15 mouse cellular contexts compared by ENCODE assay signal in genomic region chr2:157762903-157763302, GRCm38 (mm10).
"Had no signal": no experiment of that assay in that cellular context is flagged by ENCODE, and none has a peak within 500 bp of the region (broad histone marks: within the 10 kb centered on the region; RNA-seq: fewer than 3 reads in every experiment).

No protein-coding gene starts in this region.

- H3K4me2 ChIP-seq: liver, embryonic 15.5 days; lung, embryonic 14.5 days; midbrain, embryonic 11.5 days; midbrain, embryonic 13.5 days; midbrain, embryonic 15.5 days; neural tube, embryonic 12.5 days had no signal

- H3K27ac ChIP-seq: liver, embryonic 15.5 days; macrophage; midbrain, embryonic 13.5 days; midbrain, embryonic 15.5 days; neural tube, embryonic 12.5 days had no signal

- H3K4me3 ChIP-seq: liver, embryonic 15.5 days; megakaryocyte, embryonic 14.5 days; midbrain, embryonic 13.5 days; midbrain, embryonic 15.5 days; neural tube, embryonic 12.5 days had no signal

- H3K9me3 ChIP-seq: liver, embryonic 15.5 days; megakaryocyte, embryonic 14.5 days; midbrain, embryonic 13.5 days; midbrain, embryonic 15.5 days; neural tube, embryonic 12.5 days had no signal

- H3K9ac ChIP-seq: liver, embryonic 15.5 days; liver, postnatal 0 days; lung, embryonic 14.5 days; midbrain, embryonic 13.5 days; midbrain, embryonic 15.5 days; neural tube, embryonic 12.5 days had no signal

- DNase-seq: liver, postnatal 0 days; lung, embryonic 14.5 days; lung, postnatal 10 days; right cerebral cortex, postnatal 14 days; spleen, adult 18-20 months; thymus, adult 18-20 months; thymus, postnatal 14 days; thymus, postnatal 36 days had no signal

- ATAC-seq: liver, postnatal 0 days; midbrain, embryonic 13.5 days; midbrain, embryonic 15.5 days had no signal

- H3K36me3 ChIP-seq: liver, embryonic 15.5 days; midbrain, embryonic 13.5 days; midbrain, embryonic 15.5 days; neural tube, embryonic 12.5 days had no signal

- H3K27me3 ChIP-seq: liver, embryonic 15.5 days; megakaryocyte, embryonic 14.5 days; midbrain, embryonic 13.5 days; midbrain, embryonic 15.5 days; neural tube, embryonic 12.5 days had no signal
